Mouse (Mus musculus) myocyte (in vitro differentiated cells): ENCODE data around the gene Tiam1. TPM values are rescaled to one million over a fixed set of nuclear protein-coding genes. Genes with fewer than 3 reads are reported as not detected.

Experiments
- H3K27me3 ChIP-seq: one replicate; pipeline ENCODE4 v1.6.1; 2011; ENCODE audit not compliant: control insufficient read depth, insufficient read depth, insufficient read length
- H3K36me3 ChIP-seq: one replicate; pipeline ENCODE4 v1.6.1; 2011; ENCODE audit not compliant: control insufficient read depth, insufficient read depth
- H3K4me2 ChIP-seq: one replicate; pipeline ENCODE4 v1.6.1; 2011; ENCODE audit warnings: low read depth, control low read depth
- H3K4me3 ChIP-seq: one replicate; pipeline ENCODE4 v1.5.1; 2011; ENCODE audit warnings: mild to moderate bottlenecking, control low read depth, moderate library complexity
- H3K79me2 ChIP-seq: one replicate; pipeline ENCODE4 v1.6.1; 2011; ENCODE audit not compliant: control insufficient read depth, insufficient read depth
- H3ac ChIP-seq: one replicate; pipeline ENCODE4 v1.6.1; 2011; ENCODE audit not compliant: control insufficient read depth, insufficient read length
- CEBPB ChIP-seq: IDR thresholded peaks from 2 replicates; pipeline ENCODE4 v1.6.1; 2011; ENCODE audit warnings: mild to moderate bottlenecking, moderate library complexity; ENCODE audit not compliant: poor library complexity, insufficient read depth, severe bottlenecking
- E2F4 ChIP-seq: IDR thresholded peaks from one replicate; pipeline ENCODE4 v1.6.1; 2011; ENCODE audit warnings: mild to moderate bottlenecking, control low read depth, moderate library complexity; ENCODE audit not compliant: insufficient read depth
- MAX ChIP-seq: IDR thresholded peaks from one replicate; pipeline ENCODE4 v1.6.1; 2011; ENCODE audit warnings: low read depth, mild to moderate bottlenecking, control low read depth
- MYOD1 ChIP-seq, 3 experiments: IDR thresholded peaks; one replicate each; pipeline ENCODE4 v1.6.1; 2011; ENCODE audit warnings: control low read depth in 2 of 3, low read depth in 2 of 3, mild to moderate bottlenecking in 2 of 3, moderate library complexity in 1 of 3; ENCODE audit not compliant: insufficient read length in 2 of 3, control insufficient read depth in 1 of 3
- MYOG ChIP-seq, 3 experiments: IDR thresholded peaks; one replicate each; pipeline ENCODE4 v1.6.1; 2011; ENCODE audit warnings: control low read depth in 2 of 3, low read depth in 2 of 3, mild to moderate bottlenecking in 2 of 3; ENCODE audit not compliant: insufficient read length in 2 of 3, control insufficient read depth in 1 of 3, insufficient read depth in 1 of 3
- POLR2A ChIP-seq: IDR thresholded peaks from one replicate; pipeline ENCODE4 v1.6.1; 2011; ENCODE audit warnings: low read depth, mild to moderate bottlenecking, control low read depth, moderate library complexity; ENCODE audit not compliant: insufficient read length
- POLR2AphosphoS2 ChIP-seq: IDR thresholded peaks from one replicate; pipeline ENCODE4 v1.6.1; 2011; ENCODE audit warnings: low read depth, control low read depth; ENCODE audit not compliant: insufficient read length
- REST ChIP-seq: IDR thresholded peaks from one replicate; pipeline ENCODE4 v1.6.1; 2011; ENCODE audit warnings: mild to moderate bottlenecking, control low read depth, moderate library complexity; ENCODE audit not compliant: insufficient read depth, insufficient read length
- SRF ChIP-seq: IDR thresholded peaks from one replicate; pipeline ENCODE4 v1.6.1; 2011; ENCODE audit warnings: low read depth; ENCODE audit not compliant: control insufficient read depth, insufficient read length
- TCF12 ChIP-seq: IDR thresholded peaks from one replicate; pipeline ENCODE4 v1.6.1; 2011; ENCODE audit warnings: mild to moderate bottlenecking, control low read depth; ENCODE audit not compliant: poor library complexity, insufficient read depth, severe bottlenecking
- TCF3 ChIP-seq: IDR thresholded peaks from one replicate; pipeline ENCODE4 v1.6.1; 2011; ENCODE audit warnings: low read depth, control low read depth; ENCODE audit not compliant: insufficient read length
- USF1 ChIP-seq: IDR thresholded peaks from one replicate; pipeline ENCODE4 v1.6.1; 2011; ENCODE audit warnings: low read depth, mild to moderate bottlenecking, control low read depth, moderate library complexity
- polyA plus RNA-seq: library from polyadenylated mRNA; unstranded; fragments of >200 nt; fragmentation: generic; extraction: Trizol; gene quantifications from one replicate; pipeline ENCODE4 v1.2.1, GENCODE M21; 2012; ENCODE audit warnings: missing spikeins

Gene Tiam1
- polyA plus RNA-seq, 1 experiment, result 2.2 TPM

- H3K4me3 ChIP-seq, result no peak overlapping the region
- no peaks in the 10 kb centered on the region for H3K79me2 ChIP-seq
- H3ac ChIP-seq, result no peak overlapping the region
- no peak for TF ChIP-seq CEBPB
- no peak for TF ChIP-seq TCF3
- no peak for TF ChIP-seq MYOG (IDR thresholded peaks at IDR 0.05; ENCODE audit: control insufficient read depth in 1 of 3, insufficient read depth in 1 of 3, insufficient read length in 2 of 3, low read depth in 2 of 3)
- TF ChIP-seq MAX, result no peak
- no peak for TF ChIP-seq TCF12
- TF ChIP-seq MYOD1 (IDR thresholded peaks at IDR 0.05; ENCODE audit: control insufficient read depth in 1 of 3, insufficient read length in 2 of 3, low read depth in 2 of 3), result no peak
- no peak for TF ChIP-seq E2F4
- TF ChIP-seq REST, result no peak
- TF ChIP-seq SRF, result no peak
- no peak for TF ChIP-seq USF1
- no peak for TF ChIP-seq POLR2A
- TF ChIP-seq POLR2AphosphoS2, result no peak
- H3K4me2 ChIP-seq, result no peak overlapping the region
- H3K36me3 ChIP-seq, result no peaks in the 10 kb centered on the region
- no peaks in the 10 kb centered on the region for H3K27me3 ChIP-seq
These were observed 148.4 kb downstream of the Tiam1 start for GRCm38 (mm10) chr16:89995155-89995554.

GRCm38 (mm10) chr16:89993991-89994825, 149.4 kb downstream of the Tiam1 start:
- Histone ChIP-seq H3K79me2 (no peaks in the 10 kb centered on the region), H3K4me3 (no peak overlapping the region), H3ac (no peak overlapping the region), H3K27me3 (no peaks in the 10 kb centered on the region), H3K36me3 (no peaks in the 10 kb centered on the region), H3K4me2 (no peak overlapping the region)
- TF ChIP-seq E2F4 (no peak), TCF12 (no peak), MAX (no peak), USF1 (no peak), MYOG (IDR thresholded peaks at IDR 0.05; ENCODE audit: control insufficient read depth in 1 of 3, insufficient read depth in 1 of 3, insufficient read length in 2 of 3, low read depth in 2 of 3) (no peak), SRF (no peak), REST (no peak), MYOD1 (IDR thresholded peaks at IDR 0.05; ENCODE audit: control insufficient read depth in 1 of 3, insufficient read length in 2 of 3, low read depth in 2 of 3) (no peak), CEBPB (no peak), POLR2AphosphoS2 (no peak), TCF3 (no peak), POLR2A (no peak)

- TF ChIP-seq USF1, result no peak
- TF ChIP-seq MAX, result no peak
- no peak for TF ChIP-seq TCF12
- no peak for TF ChIP-seq REST
- no peak for TF ChIP-seq SRF
- no peak for TF ChIP-seq E2F4
- no peaks in the 10 kb centered on the region for H3K79me2 ChIP-seq
- no peak overlapping the region for H3K4me2 ChIP-seq
- no peaks in the 10 kb centered on the region for H3K36me3 ChIP-seq
- H3ac ChIP-seq, result no peak overlapping the region
- no peak overlapping the region for H3K4me3 ChIP-seq
- no peaks in the 10 kb centered on the region for H3K27me3 ChIP-seq
These were observed 150.1 kb downstream of the Tiam1 start for GRCm38 (mm10) chr16:89993506-89993905.

- H3K4me2 ChIP-seq, result no peak overlapping the region
- no peaks in the 10 kb centered on the region for H3K79me2 ChIP-seq
- no peaks in the 10 kb centered on the region for H3K27me3 ChIP-seq
- no peak overlapping the region for H3K4me3 ChIP-seq
- no peaks in the 10 kb centered on the region for H3K36me3 ChIP-seq
- no peak for TF ChIP-seq POLR2A
- no peak for TF ChIP-seq SRF
- TF ChIP-seq TCF3, result no peak
- no peak for TF ChIP-seq CEBPB
- no peak for TF ChIP-seq MYOD1 (IDR thresholded peaks at IDR 0.05; ENCODE audit: control insufficient read depth in 1 of 3, insufficient read length in 2 of 3, low read depth in 2 of 3)
- TF ChIP-seq E2F4, result no peak
- no peak for TF ChIP-seq MAX
- TF ChIP-seq USF1, result no peak
- TF ChIP-seq MYOG (IDR thresholded peaks at IDR 0.05; ENCODE audit: control insufficient read depth in 1 of 3, insufficient read depth in 1 of 3, insufficient read length in 2 of 3, low read depth in 2 of 3), result no peak
- TF ChIP-seq POLR2AphosphoS2, result no peak
- no peak overlapping the region for H3ac ChIP-seq
These were observed 151.8 kb downstream of the Tiam1 start for GRCm38 (mm10) chr16:89991701-89992152.
